Mouse (Mus musculus) effector memory CD4-positive, alpha-beta T cell, adult 5 months (primary cell): ENCODE measurements around the gene Palm. TPM values are rescaled to one million over a fixed set of nuclear protein-coding genes. Genes with fewer than 3 reads are reported as not detected.

Experiments
- polyA plus RNA-seq: library from polyadenylated mRNA; unstranded; fragments of 100-300 nt; shearing (Covaris generic); gene quantifications from one replicate; pipeline ENCODE4 v1.2.1, GENCODE M21; 2017

Palm gene
- polyA plus RNA-seq: 3.5 TPM

GRCm38 (mm10) chr10:79793051-79793737 is at the start of gene Palm:
Gene Palm (plus strand): TSS chr10:79793572.

GRCm38 (mm10) chr10:79745898-79746773 is 47.2 kb upstream of the Palm start, which contains the start of gene Polrmt:
Gene Polrmt (minus strand): TSS chr10:79746581.

GRCm38 (mm10) chr10:79754856-79755516 is 38.4 kb upstream of the Palm start, which contains the start of gene Fgf22:
Gene Fgf22 (plus strand): TSS chr10:79755076.

DNA sequence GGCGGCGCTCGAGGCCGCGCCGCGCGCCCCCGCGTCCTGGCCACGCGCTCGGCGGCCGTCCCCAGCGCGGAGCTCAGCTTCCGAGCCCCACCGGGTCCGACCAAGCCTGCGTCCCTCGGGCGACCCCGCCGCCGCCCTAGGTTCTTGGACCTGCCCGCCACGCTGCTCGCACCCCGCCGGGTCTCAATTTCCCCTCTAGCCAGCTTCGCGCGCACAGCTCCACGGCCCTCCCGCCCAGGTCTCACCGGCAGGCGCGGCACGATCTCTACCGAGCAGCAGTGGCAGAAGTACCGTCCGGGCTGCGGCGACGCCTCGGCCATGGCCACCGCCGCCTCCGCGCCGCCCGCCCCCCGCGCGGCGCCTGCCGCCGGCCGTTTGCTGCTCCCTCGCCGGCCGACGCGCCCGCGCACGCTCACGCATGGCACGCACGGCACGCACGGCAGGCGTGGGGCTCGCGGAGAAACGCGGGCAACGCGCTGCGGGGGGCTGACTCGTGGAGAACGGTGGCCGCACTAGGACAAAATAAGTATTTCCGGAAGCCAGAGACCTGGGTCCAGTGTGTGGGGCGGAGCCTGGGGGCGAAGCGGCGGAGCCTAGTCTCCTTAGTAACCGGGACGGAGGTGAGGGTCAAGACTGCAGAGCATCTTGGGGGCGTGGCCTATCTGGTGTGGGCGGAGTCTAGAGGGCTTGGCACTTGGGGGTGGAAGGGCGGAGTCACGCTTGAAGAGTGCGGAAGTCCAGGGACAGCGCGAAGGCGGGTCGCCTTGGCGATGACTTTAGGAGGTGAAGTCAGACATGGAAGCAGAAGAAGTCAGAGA is 26.7 kb upstream of the Palm start, which contains the start of gene Rnf126:
Gene Rnf126, minus strand, starts transcription at position 445 of the 818 bp plus-strand sequence.

GRCm38 (mm10) chr10:79777103-79777531 is 16.3 kb upstream of the Palm start, which contains the start of gene Fstl3:
Gene Fstl3 (plus strand): TSS chr10:79777272.

GRCm38 (mm10) chr10:79790861-79791260 is 2.5 kb upstream of the Palm start, which contains the start of gene Prss57:
Gene Prss57 (minus strand): TSS chr10:79790961.

GRCm38 (mm10) chr10:79820782-79821181 is 27.4 kb downstream of the Palm start, which contains the start of gene Misp:
Gene Misp (plus strand): TSS chr10:79820989.

DNA sequence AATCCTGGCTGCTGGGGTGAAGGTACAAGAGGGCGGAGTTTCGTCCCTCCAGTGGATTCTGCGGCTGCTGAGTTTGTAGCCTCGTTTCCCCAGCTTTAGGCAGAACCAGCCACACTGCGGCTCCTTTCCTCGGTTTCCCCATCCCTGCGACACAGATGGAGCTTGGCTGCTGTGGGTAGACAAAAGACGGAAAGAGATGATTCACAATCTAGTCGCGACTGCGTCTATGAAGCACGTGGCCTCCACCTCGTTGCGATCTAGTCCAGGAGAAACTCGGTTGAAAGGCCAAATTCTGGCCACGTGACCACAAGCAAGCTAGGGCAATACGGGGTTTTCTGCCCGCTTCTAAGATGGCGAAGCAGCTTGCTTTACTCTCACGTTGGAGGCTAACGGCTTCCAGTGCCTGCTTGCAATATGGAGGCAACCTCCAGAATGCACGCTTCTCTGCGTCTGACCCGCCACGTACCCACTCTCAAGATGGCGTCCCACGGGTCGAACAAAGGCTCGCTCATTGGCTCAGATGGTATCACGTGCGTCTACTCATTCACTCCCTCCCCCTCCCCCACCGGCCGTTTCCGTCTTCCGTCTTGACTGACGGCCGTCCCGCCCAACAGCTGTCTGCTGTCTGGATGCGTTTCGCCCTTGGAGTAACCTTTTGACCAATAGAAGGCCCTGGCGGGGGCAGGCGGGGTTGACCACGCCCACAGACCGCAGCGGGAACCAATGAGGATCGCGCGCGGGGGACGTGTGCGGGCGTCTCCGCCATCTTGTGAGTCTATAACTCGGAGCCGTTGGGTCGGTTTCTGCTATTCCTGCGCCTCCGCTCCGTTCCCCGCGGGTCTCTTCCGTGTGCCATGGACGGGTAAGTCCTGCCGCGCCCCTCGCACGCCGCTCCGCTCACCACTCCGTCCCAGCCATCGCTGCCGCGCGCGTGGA is 60.8 kb downstream of the Palm start, which contains the start of gene Ptbp1:
Gene Ptbp1, plus strand, starts transcription at position 568 of the 936 bp plus-strand sequence.

Other genes with a start within 250 kb of the Palm start
- 49.2 TPM for gene Mier2, start 238.4 kb upstream of the Palm start, polyA plus RNA-seq
- gene Theg, start 206.2 kb upstream of the Palm start, polyA plus RNA-seq: not detected
- not detected for gene C2cd4c, start 179.5 kb upstream of the Palm start, polyA plus RNA-seq
- gene Shc2, start 155.7 kb upstream of the Palm start, polyA plus RNA-seq: not detected
- gene Odf3l2, start 147.8 kb upstream of the Palm start, polyA plus RNA-seq: not detected
- gene Madcam1, start 129.0 kb upstream of the Palm start, polyA plus RNA-seq: not detected
- 24.0 TPM for gene Tpgs1, start 124.2 kb upstream of the Palm start, polyA plus RNA-seq
- 83.3 TPM for gene Cdc34, start 111.4 kb upstream of the Palm start, polyA plus RNA-seq
- 2.7 TPM for gene Gzmm, start 104.6 kb upstream of the Palm start, polyA plus RNA-seq
- 178 TPM for gene Bsg, start 89.1 kb upstream of the Palm start, polyA plus RNA-seq
- gene Hcn2, start 76.9 kb upstream of the Palm start, polyA plus RNA-seq: 0.12 TPM
- gene Polrmt, start 47.0 kb upstream of the Palm start, polyA plus RNA-seq: 33.4 TPM
- gene Fgf22, start 38.5 kb upstream of the Palm start, polyA plus RNA-seq: not detected
- 47.0 TPM for gene Rnf126, start 26.6 kb upstream of the Palm start, polyA plus RNA-seq
- 0.31 TPM for gene Fstl3, start 16.3 kb upstream of the Palm start, polyA plus RNA-seq
- gene Prss57, start 2.6 kb upstream of the Palm start, polyA plus RNA-seq: not detected
- gene Misp, start 27.4 kb downstream of the Palm start, polyA plus RNA-seq: not detected
- gene Ptbp1, start 60.9 kb downstream of the Palm start, polyA plus RNA-seq: 555 TPM
- not detected for gene Prtn3, start 80.9 kb downstream of the Palm start, polyA plus RNA-seq
- 11.3 TPM for gene Plppr3, start 81.1 kb downstream of the Palm start, polyA plus RNA-seq
- gene Elane, start 92.7 kb downstream of the Palm start, polyA plus RNA-seq: not detected
- gene Cfd, start 97.3 kb downstream of the Palm start, polyA plus RNA-seq: not detected
- gene Med16, start 115.4 kb downstream of the Palm start, polyA plus RNA-seq: 31.9 TPM
- gene Gm26602, start 117.3 kb downstream of the Palm start, polyA plus RNA-seq: 11.6 TPM
- 0.26 TPM for gene Kiss1r, start 123.4 kb downstream of the Palm start, polyA plus RNA-seq
- gene R3hdm4, start 127.6 kb downstream of the Palm start, polyA plus RNA-seq: 113 TPM
- 10.6 TPM for gene Arid3a, start 133.5 kb downstream of the Palm start, polyA plus RNA-seq
- gene Wdr18, start 166.6 kb downstream of the Palm start, polyA plus RNA-seq: 55.5 TPM
- not detected for gene Grin3b, start 177.1 kb downstream of the Palm start, polyA plus RNA-seq
- 28.1 TPM for gene Tmem259, start 190.8 kb downstream of the Palm start, polyA plus RNA-seq
- gene Cnn2, start 195.0 kb downstream of the Palm start, polyA plus RNA-seq: 501 TPM
- gene Abca7, start 202.9 kb downstream of the Palm start, polyA plus RNA-seq: 52.9 TPM
- 733 TPM for gene Arhgap45, start 223.1 kb downstream of the Palm start, polyA plus RNA-seq
- 112 TPM for gene Polr2e, start 246.2 kb downstream of the Palm start, polyA plus RNA-seq